Mouse (Mus musculus) adipocyte (in vitro differentiated cells): ENCODE measurements around the gene Ptpn1.
A peak's percentile ranks its signal among the peaks of the same experiment; 100 is the strongest.

Source experiments
- DNase-seq: peaks from one replicate; pipeline ENCODE4 v3.0.0-alpha.2; 2016; ENCODE audit warnings: low spot score

Gene Ptpn1

GRCm38 (mm10) chr2:167921823-167922222 lies 10.0 kb upstream of the Ptpn1 start:
- DNase-seq = no peak

GRCm38 (mm10) chr2:167924011-167924410 lies 7.8 kb upstream of the Ptpn1 start:
- DNase-seq = no peak

GRCm38 (mm10) chr2:167924803-167925604 lies 6.9 kb upstream of the Ptpn1 start:
- DNase-seq = no peak

GRCm38 (mm10) chr2:167925841-167926800 lies 5.7 kb upstream of the Ptpn1 start:
- no peak for DNase-seq

- no peak for DNase-seq
Measured at GRCm38 (mm10) chr2:167928002-167928526, 3.8 kb upstream of the Ptpn1 start.

- DNase-seq = no peak
Measured at GRCm38 (mm10) chr2:167928972-167929371, 2.9 kb upstream of the Ptpn1 start.

GRCm38 (mm10) chr2:167930975-167931374 lies 882 bp upstream of the Ptpn1 start:
- no peak for DNase-seq

GRCm38 (mm10) chr2:167932727-167933231 lies 922 bp downstream of the Ptpn1 start:
- DNase-seq = no peak

- DNase-seq = no peak
Measured at GRCm38 (mm10) chr2:167933397-167933796, 1.5 kb downstream of the Ptpn1 start.

GRCm38 (mm10) chr2:167935956-167936355 lies 4.1 kb downstream of the Ptpn1 start:
- DNase-seq = no peak

GRCm38 (mm10) chr2:167938786-167939185 lies 6.9 kb downstream of the Ptpn1 start:
- no peak for DNase-seq

GRCm38 (mm10) chr2:167939204-167939603 lies 7.3 kb downstream of the Ptpn1 start:
- DNase-seq = no peak

- DNase-seq = no peak
Measured at GRCm38 (mm10) chr2:167939632-167940399, 8.0 kb downstream of the Ptpn1 start.

GRCm38 (mm10) chr2:167940636-167941035 lies 8.8 kb downstream of the Ptpn1 start:
- no peak for DNase-seq

- no peak for DNase-seq
Measured at GRCm38 (mm10) chr2:167941320-167941719, 9.5 kb downstream of the Ptpn1 start.

- no peak for DNase-seq
Measured at GRCm38 (mm10) chr2:167941745-167942176, 9.9 kb downstream of the Ptpn1 start.

- DNase-seq = peak; percentile 93
Measured at GRCm38 (mm10) chr2:167942199-167942925, 10.5 kb downstream of the Ptpn1 start.

GRCm38 (mm10) chr2:167942926-167943633 lies 11.2 kb downstream of the Ptpn1 start:
- no peak for DNase-seq

GRCm38 (mm10) chr2:167944193-167944592 lies 12.3 kb downstream of the Ptpn1 start:
- no peak for DNase-seq

GRCm38 (mm10) chr2:167945451-167945850 lies 13.6 kb downstream of the Ptpn1 start:
- no peak for DNase-seq
